Mouse (Mus musculus): ENCODE data around the gene Accs. TPM values are rescaled to one million over a fixed set of nuclear protein-coding genes. Genes with fewer than 3 reads are reported as not detected.

Accs gene
- polyA plus RNA-seq, 1 experiment: 4.8 TPM

DNA sequence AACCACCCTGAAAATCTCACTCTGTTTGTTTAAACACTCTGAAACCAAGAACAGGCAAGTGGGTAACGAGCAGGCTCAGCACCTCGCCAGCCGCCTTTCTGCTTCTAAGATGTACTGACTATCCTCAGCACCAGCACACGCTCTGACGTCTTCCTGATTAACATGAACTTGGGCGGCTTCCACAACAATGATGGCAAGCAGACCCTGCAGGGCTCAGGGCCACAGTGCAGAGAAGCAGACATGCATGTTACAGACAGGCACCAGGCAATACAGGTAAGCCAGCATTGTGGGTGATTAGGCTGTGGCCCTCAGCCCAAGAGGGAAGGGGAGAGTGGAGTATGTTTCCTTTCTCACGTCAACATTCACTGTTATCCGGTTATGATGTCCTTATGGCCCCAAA, 42.3 kb downstream of the Accs start:
- Histone ChIP-seq H3K4me1 (ENCODE audit: control insufficient read depth, insufficient read depth, low read length) (no peaks in the 10 kb centered on the region), H3K36me3 (ENCODE audit: control insufficient read depth, insufficient read depth, low read length, poor library complexity, severe bottlenecking) (no peaks in the 10 kb centered on the region), H3K4me3 (ENCODE audit: low read depth, low read length) (no peak overlapping the region), H3K27ac (ENCODE audit: insufficient read depth, low read length) (no peak overlapping the region), H3K27me3 (ENCODE audit: control insufficient read depth, insufficient read depth, low read length, poor library complexity, severe bottlenecking) (no peaks in the 10 kb centered on the region), H3K9ac (ENCODE audit: low read depth, poor library complexity, severe bottlenecking) (no peak overlapping the region), H3K9me3 (replicated peaks; ENCODE audit: control insufficient read depth, insufficient read depth, low read length, poor library complexity, severe bottlenecking) (no peaks in the 10 kb centered on the region)
- TF ChIP-seq CTCF (IDR thresholded peaks at IDR 0.05; ENCODE audit: low read depth, low read length) (no peak), EP300 (IDR thresholded peaks at IDR 0.05; ENCODE audit: insufficient read depth, low read depth, low read length) (no peak), POLR2A (IDR thresholded peaks at IDR 0.05; ENCODE audit: insufficient read depth, low read length) (no peak)

DNA sequence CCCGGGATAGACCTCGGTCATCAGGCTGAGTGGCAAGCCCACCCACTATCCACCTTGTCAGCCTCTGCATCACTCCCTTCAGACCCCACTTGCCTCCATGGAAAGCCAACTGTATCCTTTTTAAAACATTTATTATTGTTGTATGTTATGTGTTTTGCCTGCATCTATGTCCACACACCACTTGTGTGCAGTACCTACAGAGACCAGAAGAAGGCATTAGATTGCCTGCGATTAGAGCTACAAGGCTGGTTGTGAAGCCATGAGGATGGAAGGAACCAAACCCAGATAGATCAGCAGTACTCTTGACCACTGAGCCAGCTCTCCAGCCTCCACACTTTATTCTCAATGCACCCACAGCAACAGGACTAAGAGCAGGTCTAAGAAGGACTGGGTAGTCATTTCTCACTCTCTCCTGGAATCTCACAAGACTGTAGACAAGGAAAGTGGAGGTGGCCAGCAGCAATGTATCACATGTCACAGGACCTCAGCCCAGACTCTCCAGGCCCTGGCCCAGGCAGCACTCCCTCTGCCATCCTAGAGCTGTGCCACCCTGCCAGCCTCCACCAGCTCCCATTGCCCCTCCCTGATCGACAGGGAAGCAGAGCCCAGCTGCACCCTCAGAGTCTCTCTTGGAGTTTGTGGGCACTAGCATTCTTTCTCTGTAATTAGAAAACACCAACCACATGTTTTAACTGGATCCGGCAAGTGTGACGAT, 43.1 kb downstream of the Accs start:
- H3K9ac ChIP-seq (ENCODE audit: low read depth, poor library complexity, severe bottlenecking): no peak overlapping the region
- H3K9me3 ChIP-seq (replicated peaks; ENCODE audit: control insufficient read depth, insufficient read depth, low read length, poor library complexity, severe bottlenecking): no peaks in the 10 kb centered on the region
- H3K4me3 ChIP-seq (ENCODE audit: low read depth, low read length): no peak overlapping the region
- peaks cover under 1% of the 10 kb centered on the region; the same call in 1 of the 2 replicates for H3K36me3 ChIP-seq (ENCODE audit: control insufficient read depth, insufficient read depth, low read length, poor library complexity, severe bottlenecking)
- no peaks in the 10 kb centered on the region for H3K27me3 ChIP-seq (ENCODE audit: control insufficient read depth, insufficient read depth, low read length, poor library complexity, severe bottlenecking)
- TF ChIP-seq POLR2A (IDR thresholded peaks at IDR 0.05; ENCODE audit: insufficient read depth, low read length) (no peak), EP300 (IDR thresholded peaks at IDR 0.05; ENCODE audit: insufficient read depth, low read depth, low read length) (no peak), CTCF (IDR thresholded peaks at IDR 0.05; ENCODE audit: low read depth, low read length) (no peak)
- no peaks in the 10 kb centered on the region for H3K4me1 ChIP-seq (ENCODE audit: control insufficient read depth, insufficient read depth, low read length)
- H3K27ac ChIP-seq (ENCODE audit: insufficient read depth, low read length): no peak overlapping the region

- TF ChIP-seq CTCF (IDR thresholded peaks at IDR 0.05; ENCODE audit: low read depth, low read length) (no peak), POLR2A (IDR thresholded peaks at IDR 0.05; ENCODE audit: insufficient read depth, low read length) (no peak), EP300 (IDR thresholded peaks at IDR 0.05; ENCODE audit: insufficient read depth, low read depth, low read length) (no peak)
- H3K36me3 ChIP-seq (ENCODE audit: control insufficient read depth, insufficient read depth, low read length, poor library complexity, severe bottlenecking): peaks cover 2% of the 10 kb centered on the region; the same call in 1 of the 2 replicates
- H3K4me1 ChIP-seq (ENCODE audit: control insufficient read depth, insufficient read depth, low read length): no peaks in the 10 kb centered on the region
These were observed 44.2 kb downstream of the Accs start for GRCm38 (mm10) chr2:93805523-93805922.

GRCm38 (mm10) chr2:93805066-93805465, 44.7 kb downstream of the Accs start:
- Histone ChIP-seq H3K9me3 (replicated peaks; ENCODE audit: control insufficient read depth, insufficient read depth, low read length, poor library complexity, severe bottlenecking) (no peaks in the 10 kb centered on the region), H3K27ac (ENCODE audit: insufficient read depth, low read length) (no peak overlapping the region), H3K27me3 (ENCODE audit: control insufficient read depth, insufficient read depth, low read length, poor library complexity, severe bottlenecking) (no peaks in the 10 kb centered on the region), H3K4me3 (ENCODE audit: low read depth, low read length) (no peak overlapping the region), H3K4me1 (ENCODE audit: control insufficient read depth, insufficient read depth, low read length) (no peaks in the 10 kb centered on the region), H3K36me3 (ENCODE audit: control insufficient read depth, insufficient read depth, low read length, poor library complexity, severe bottlenecking) (peaks cover 2% of the 10 kb centered on the region; the same call in 1 of the 2 replicates), H3K9ac (ENCODE audit: low read depth, poor library complexity, severe bottlenecking) (no peak overlapping the region)
- TF ChIP-seq EP300 (IDR thresholded peaks at IDR 0.05; ENCODE audit: insufficient read depth, low read depth, low read length): no peak
- TF ChIP-seq POLR2A (IDR thresholded peaks at IDR 0.05; ENCODE audit: insufficient read depth, low read length): no peak
- no peak for TF ChIP-seq CTCF (IDR thresholded peaks at IDR 0.05; ENCODE audit: low read depth, low read length)

More at GRCm38 (mm10) chr2:93805523-93805922, 44.2 kb downstream of the Accs start:
- Histone ChIP-seq H3K27me3 (ENCODE audit: control insufficient read depth, insufficient read depth, low read length, poor library complexity, severe bottlenecking) (no peaks in the 10 kb centered on the region), H3K4me3 (ENCODE audit: low read depth, low read length) (no peak overlapping the region), H3K9me3 (replicated peaks; ENCODE audit: control insufficient read depth, insufficient read depth, low read length, poor library complexity, severe bottlenecking) (no peaks in the 10 kb centered on the region), H3K9ac (ENCODE audit: low read depth, poor library complexity, severe bottlenecking) (no peak overlapping the region), H3K27ac (ENCODE audit: insufficient read depth, low read length) (no peak overlapping the region)

GRCm38 (mm10) chr2:93802947-93803346, 46.8 kb downstream of the Accs start:
- TF ChIP-seq EP300 (IDR thresholded peaks at IDR 0.05; ENCODE audit: insufficient read depth, low read depth, low read length) (no peak), POLR2A (IDR thresholded peaks at IDR 0.05; ENCODE audit: insufficient read depth, low read length) (no peak), CTCF (IDR thresholded peaks at IDR 0.05; ENCODE audit: low read depth, low read length) (no peak)
- Histone ChIP-seq H3K27ac (ENCODE audit: insufficient read depth, low read length) (no peak overlapping the region), H3K9ac (ENCODE audit: low read depth, poor library complexity, severe bottlenecking) (no peak overlapping the region), H3K36me3 (ENCODE audit: control insufficient read depth, insufficient read depth, low read length, poor library complexity, severe bottlenecking) (peaks cover 2% of the 10 kb centered on the region; the same call in 1 of the 2 replicates), H3K4me3 (ENCODE audit: low read depth, low read length) (no peak overlapping the region), H3K9me3 (replicated peaks; ENCODE audit: control insufficient read depth, insufficient read depth, low read length, poor library complexity, severe bottlenecking) (no peaks in the 10 kb centered on the region), H3K27me3 (ENCODE audit: control insufficient read depth, insufficient read depth, low read length, poor library complexity, severe bottlenecking) (no peaks in the 10 kb centered on the region), H3K4me1 (ENCODE audit: control insufficient read depth, insufficient read depth, low read length) (no peaks in the 10 kb centered on the region)

DNA sequence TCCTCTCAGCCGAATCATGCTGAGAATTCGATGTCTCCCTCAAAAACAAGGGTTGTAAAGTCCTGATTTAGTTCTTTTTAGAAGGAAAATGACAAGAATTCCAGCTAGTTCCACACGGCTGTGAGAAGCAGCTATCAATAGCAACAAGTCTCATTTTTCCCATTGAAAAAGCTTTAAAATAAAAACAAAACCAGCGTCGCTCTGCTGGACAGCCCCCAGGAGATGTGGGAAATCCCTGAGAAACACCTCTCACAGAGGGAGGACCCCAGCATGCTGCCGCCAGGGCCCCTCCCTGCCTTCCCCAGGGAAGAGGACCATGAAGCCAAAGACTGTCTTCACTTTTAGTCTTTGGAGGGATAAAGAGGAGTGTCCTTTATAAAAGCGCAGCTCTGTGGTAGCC, 48.6 kb downstream of the Accs start:
- H3K36me3 ChIP-seq (ENCODE audit: control insufficient read depth, insufficient read depth, low read length, poor library complexity, severe bottlenecking): peaks cover 2% of the 10 kb centered on the region; the same call in 1 of the 2 replicates
- H3K9ac ChIP-seq (ENCODE audit: low read depth, poor library complexity, severe bottlenecking): no peak overlapping the region
- TF ChIP-seq CTCF (IDR thresholded peaks at IDR 0.05; ENCODE audit: low read depth, low read length): no peak
- no peak for TF ChIP-seq EP300 (IDR thresholded peaks at IDR 0.05; ENCODE audit: insufficient read depth, low read depth, low read length)
- TF ChIP-seq POLR2A (IDR thresholded peaks at IDR 0.05; ENCODE audit: insufficient read depth, low read length): no peak

More for the DNA sequence above, 48.6 kb downstream of the Accs start:
- Histone ChIP-seq H3K4me3 (ENCODE audit: low read depth, low read length) (no peak overlapping the region), H3K4me1 (ENCODE audit: control insufficient read depth, insufficient read depth, low read length) (no peaks in the 10 kb centered on the region), H3K27me3 (ENCODE audit: control insufficient read depth, insufficient read depth, low read length, poor library complexity, severe bottlenecking) (no peaks in the 10 kb centered on the region), H3K9me3 (replicated peaks; ENCODE audit: control insufficient read depth, insufficient read depth, low read length, poor library complexity, severe bottlenecking) (no peaks in the 10 kb centered on the region), H3K27ac (ENCODE audit: insufficient read depth, low read length) (no peak overlapping the region)

All from ES-Bruce4 (cell line).